In the genomic region with DNA sequence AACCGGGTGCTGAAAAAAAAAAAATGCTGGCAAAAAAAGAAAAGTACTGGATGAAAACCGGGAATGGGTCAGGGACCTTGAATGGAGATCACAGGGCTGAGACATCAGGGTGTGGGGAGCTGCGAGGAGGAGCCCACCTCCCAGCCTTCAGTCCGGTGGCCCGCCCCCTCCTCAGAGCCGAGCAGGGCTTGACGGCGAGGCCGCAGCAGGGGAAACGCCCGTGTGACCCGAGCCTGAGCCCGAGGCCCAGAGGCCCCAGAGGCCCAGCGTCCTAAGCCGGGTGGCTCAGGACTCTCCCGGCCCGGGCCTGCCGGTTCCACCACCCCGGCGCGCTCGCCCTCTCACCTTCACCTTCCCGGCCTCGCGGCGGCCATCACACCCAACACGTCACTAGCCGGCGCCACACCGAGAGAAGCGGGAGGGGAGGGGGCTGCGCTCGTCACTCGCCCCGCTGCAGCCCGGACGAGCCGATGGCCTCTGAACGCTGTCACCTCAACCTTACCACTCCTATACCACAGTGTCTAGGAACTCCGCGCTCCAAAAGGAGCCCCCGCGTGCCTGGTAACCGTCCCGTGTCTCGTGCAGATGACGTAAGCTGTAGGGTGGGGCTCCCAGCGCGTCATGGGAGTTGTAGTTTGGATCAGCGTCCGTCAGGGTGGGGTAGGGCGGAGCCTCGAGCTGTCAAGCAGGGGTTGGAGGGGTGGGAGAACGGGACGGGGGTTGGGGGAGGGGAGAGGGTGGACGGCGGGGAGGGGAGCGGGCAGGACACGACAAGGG, we compare ENCODE assay signal across 8 mouse cellular contexts. TPM values are rescaled to one million over a fixed set of nuclear protein-coding genes. Genes with fewer than 3 reads are reported as not detected.
DNase-seq lines count a peak whose midpoint lies in the region; ATAC-seq and TF ChIP-seq lines count a peak whose summit lies in the region.

TSS of gene Mfn2 (minus strand) at position 392 of the 777 bp plus-strand sequence.

- under 1% methylated on average over 53 of the region's 59 CpGs for WGBS in forebrain, embryonic 13.5 days
- WGBS in large intestine, adult 2 months, result under 1% methylated on average over 57 of the region's 59 CpGs
- WGBS in liver, postnatal 0 days (ENCODE audit: insufficient replicate concordance), result under 1% methylated on average over 53 of the region's 59 CpGs
- under 1% methylated on average over 58 of the region's 59 CpGs for WGBS in neural tube, embryonic 14.5 days

- ATAC-seq in cerebellum, adult (ENCODE audit: insufficient number of reproducible peaks, low FRiP score, low TSS enrichment), result peak; percentile 85
- peak; percentile 96 for ATAC-seq in forebrain, embryonic 13.5 days
- ATAC-seq in liver, postnatal 0 days, result peak; percentile 96
- peak; percentile 91 for ATAC-seq in neural tube, embryonic 14.5 days (ENCODE audit: low read depth)

- H3K9me3 ChIP-seq in ES-Bruce4 (replicated peaks; ENCODE audit: control insufficient read depth, insufficient read depth, low read length, poor library complexity, severe bottlenecking), result no peaks in the 10 kb centered on the region
- H3K9me3 ChIP-seq in forebrain, embryonic 13.5 days (replicated peaks), result no peaks in the 10 kb centered on the region
- no peaks in the 10 kb centered on the region for H3K9me3 ChIP-seq in liver, postnatal 0 days (ENCODE audit: low read length)
- H3K9me3 ChIP-seq in neural tube, embryonic 14.5 days (ENCODE audit: control insufficient read depth, low read length), result no peaks in the 10 kb centered on the region

- H3K4me1 ChIP-seq in ES-Bruce4 (ENCODE audit: control insufficient read depth, insufficient read depth, low read length), result peaks cover 4% of the 10 kb centered on the region
- H3K4me1 ChIP-seq in forebrain, embryonic 13.5 days, result peaks cover 14% of the 10 kb centered on the region
- peaks cover 11% of the 10 kb centered on the region for H3K4me1 ChIP-seq in liver, postnatal 0 days (ENCODE audit: insufficient read depth)
- peaks cover 9% of the 10 kb centered on the region; the same call in 1 of the 2 replicates for H3K4me1 ChIP-seq in neural tube, embryonic 14.5 days (ENCODE audit: control insufficient read depth, insufficient read depth, low read length)

- no peak for TF ChIP-seq CTCF in ES-Bruce4 (IDR thresholded peaks at IDR 0.05; ENCODE audit: low read depth, low read length)
- no peak for TF ChIP-seq CTCF in liver, postnatal 0 days (IDR thresholded peaks at IDR 0.05; ENCODE audit: low read depth)

- H3K36me3 ChIP-seq in ES-Bruce4 (ENCODE audit: control insufficient read depth, insufficient read depth, low read length, poor library complexity, severe bottlenecking), result no peaks in the 10 kb centered on the region
- H3K36me3 ChIP-seq in forebrain, embryonic 13.5 days (ENCODE audit: poor library complexity, severe bottlenecking), result peaks cover 31% of the 10 kb centered on the region
- peaks cover 17% of the 10 kb centered on the region for H3K36me3 ChIP-seq in liver, postnatal 0 days (replicated peaks; ENCODE audit: insufficient read depth, low read length)
- peaks cover 10% of the 10 kb centered on the region for H3K36me3 ChIP-seq in neural tube, embryonic 14.5 days (ENCODE audit: control insufficient read depth, insufficient read depth, low read length)

- peak within 1 kb of the TSS; percentile 86 for H3K4me3 ChIP-seq in ES-Bruce4 (ENCODE audit: low read depth, low read length)
- peak within 1 kb of the TSS; percentile 90 for H3K4me3 ChIP-seq in forebrain, embryonic 13.5 days
- H3K4me3 ChIP-seq in liver, postnatal 0 days (ENCODE audit: low read depth, low read length), result peak within 1 kb of the TSS; percentile 89
- H3K4me3 ChIP-seq in neural tube, embryonic 14.5 days (ENCODE audit: low read depth, low read length), result peak within 1 kb of the TSS; percentile 88

- peak; percentile 94 to 95 for DNase-seq in heart, postnatal 10 days
- DNase-seq in large intestine, adult 2 months (ENCODE audit: low read depth, low spot score), result peak; percentile 61
- DNase-seq in liver, postnatal 0 days, result peak; percentile 93
- DNase-seq in testis, postnatal 10 days (ENCODE audit: low spot score), result peak; percentile 92

- H3K4me2 ChIP-seq in forebrain, embryonic 13.5 days, result peak within 1 kb of the TSS; percentile 68
- H3K4me2 ChIP-seq in liver, postnatal 0 days (ENCODE audit: low read depth, low read length), result peak within 1 kb of the TSS; percentile 91
- peak within 1 kb of the TSS; percentile 62 for H3K4me2 ChIP-seq in neural tube, embryonic 14.5 days (ENCODE audit: low read depth, low read length)

- no peak for TF ChIP-seq EP300 in ES-Bruce4 (IDR thresholded peaks at IDR 0.05; ENCODE audit: insufficient read depth, low read depth, low read length)
- TF ChIP-seq EP300 in liver, postnatal 0 days (IDR thresholded peaks at IDR 0.05; ENCODE audit: low read depth), result no peak

- intact Hi-C loops in heart, postnatal 10 days (cut with DNase I), result no loop called here

- no peaks in the 10 kb centered on the region for H3K27me3 ChIP-seq in ES-Bruce4 (ENCODE audit: control insufficient read depth, insufficient read depth, low read length, poor library complexity, severe bottlenecking)
- H3K27me3 ChIP-seq in forebrain, embryonic 13.5 days, result no peaks in the 10 kb centered on the region
- H3K27me3 ChIP-seq in liver, postnatal 0 days (ENCODE audit: insufficient read depth, low read length), result no peaks in the 10 kb centered on the region
- H3K27me3 ChIP-seq in neural tube, embryonic 14.5 days (ENCODE audit: control insufficient read depth, insufficient read depth, low read length), result no peaks in the 10 kb centered on the region

- peak within 1 kb of the TSS; percentile 67 for H3K9ac ChIP-seq in ES-Bruce4 (ENCODE audit: low read depth, poor library complexity, severe bottlenecking)
- H3K9ac ChIP-seq in forebrain, embryonic 13.5 days, result peak within 1 kb of the TSS; percentile 88
- peak within 1 kb of the TSS; percentile 92 for H3K9ac ChIP-seq in liver, postnatal 0 days (replicated peaks)
- H3K9ac ChIP-seq in neural tube, embryonic 14.5 days (replicated peaks; ENCODE audit: low read depth, low read length), result peak within 1 kb of the TSS; percentile 82

- TF ChIP-seq POLR2A in ES-Bruce4 (IDR thresholded peaks at IDR 0.05; ENCODE audit: insufficient read depth, low read length), result no peak

- no peak within 1 kb of the TSS for H3K27ac ChIP-seq in ES-Bruce4 (ENCODE audit: insufficient read depth, low read length)
- H3K27ac ChIP-seq in forebrain, embryonic 13.5 days, result peak within 1 kb of the TSS; percentile 61
- peak within 1 kb of the TSS; percentile 91 for H3K27ac ChIP-seq in liver, postnatal 0 days (ENCODE audit: low read depth)
- peak within 1 kb of the TSS; percentile 82 for H3K27ac ChIP-seq in neural tube, embryonic 14.5 days (ENCODE audit: low read depth, low read length)

RNA-seq across cellular contexts. Expression of gene Mfn2, which starts in this region (rescaled TPM):
- 14.6 and 16.7 TPM in 2 replicates for polyA plus RNA-seq in ES-Bruce4 (2011; ENCODE audit: insufficient read depth, insufficient read length, low read depth, missing spikeins)
- polyA plus RNA-seq in forebrain, embryonic 13.5 days (2015; fragmentation: Nextera tagmentation; extraction: Ambion mirVana), result 52.4 and 61.8 TPM in 2 replicates
- total RNA-seq in heart, postnatal 10 days (2021), result 100 to 1,000 TPM; 583 to 610 TPM
- polyA plus RNA-seq in large intestine, adult 2 months (2012; rRNA removed), result 51.7 and 75.1 TPM in 2 replicates
- polyA plus RNA-seq in liver, postnatal 0 days (2015; fragmentation: Nextera tagmentation; extraction: Ambion mirVana), result 12.3 and 14.1 TPM in 2 replicates
- 72.1 and 94.4 TPM in 2 replicates for polyA plus RNA-seq in neural tube, embryonic 14.5 days (2014; fragmentation: Nextera tagmentation; extraction: Ambion mirVana)
